Mouse (Mus musculus) left cerebral cortex, postnatal 4 days (tissue): ENCODE data around the gene Etl4. TPM values are rescaled to one million over a fixed set of nuclear protein-coding genes. Genes with fewer than 3 reads are reported as not detected.

Experiments
- DNase-seq: peaks from one replicate; pipeline ENCODE4 v3.0.0-alpha.2; 2022
- intact Hi-C: fragments of 180-260 bp; cut with DNase I; formaldehyde crosslinking; loops from one replicate; pipeline ENCODE4 v1.15.1; 2025
- total RNA-seq, 2 experiments: library from RNA; stranded (reverse); gene quantifications; 2 replicates each; pipeline ENCODE4 v1.2.3; 2021

Etl4 gene
- total RNA-seq, 2 experiments from 2014 or later: 36.7 to 44.8 TPM

DNA sequence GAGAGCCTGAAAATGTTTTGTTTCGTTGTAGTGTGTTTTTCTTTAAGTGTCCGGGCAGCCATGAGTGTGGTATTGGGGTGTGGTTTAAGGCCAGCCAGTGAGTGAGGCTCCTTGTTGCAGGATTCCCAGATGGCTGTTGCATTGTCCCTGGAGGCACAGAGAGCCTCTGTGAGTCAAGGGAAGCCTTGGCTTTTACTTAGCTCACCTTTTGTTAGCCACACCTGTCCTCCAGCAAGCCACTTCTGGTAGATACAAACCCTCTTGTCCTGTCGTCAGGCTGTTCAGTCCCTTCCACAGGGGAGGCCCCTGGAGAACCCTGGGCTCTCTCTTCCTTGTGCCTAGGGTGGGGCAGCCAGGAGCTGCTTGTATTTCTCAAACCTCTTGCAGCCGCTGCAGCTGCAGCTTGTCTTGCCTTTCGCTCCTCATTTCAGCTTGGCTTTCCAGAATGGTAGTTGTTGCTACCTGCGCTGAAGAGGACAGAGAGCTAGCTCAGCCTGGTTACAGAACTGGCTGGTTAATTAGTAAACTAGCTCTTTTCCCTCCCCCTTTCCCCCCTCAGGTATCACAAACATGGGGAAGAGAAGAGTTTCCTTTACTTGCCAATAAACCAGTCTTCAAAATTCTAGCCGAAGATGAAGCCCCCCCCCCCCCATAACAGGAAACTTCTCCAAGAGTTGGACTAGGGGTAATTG is 826.9 kb downstream of the Etl4 start:
- DNase-seq: no peak
- intact Hi-C loops: no loop called here

DNA sequence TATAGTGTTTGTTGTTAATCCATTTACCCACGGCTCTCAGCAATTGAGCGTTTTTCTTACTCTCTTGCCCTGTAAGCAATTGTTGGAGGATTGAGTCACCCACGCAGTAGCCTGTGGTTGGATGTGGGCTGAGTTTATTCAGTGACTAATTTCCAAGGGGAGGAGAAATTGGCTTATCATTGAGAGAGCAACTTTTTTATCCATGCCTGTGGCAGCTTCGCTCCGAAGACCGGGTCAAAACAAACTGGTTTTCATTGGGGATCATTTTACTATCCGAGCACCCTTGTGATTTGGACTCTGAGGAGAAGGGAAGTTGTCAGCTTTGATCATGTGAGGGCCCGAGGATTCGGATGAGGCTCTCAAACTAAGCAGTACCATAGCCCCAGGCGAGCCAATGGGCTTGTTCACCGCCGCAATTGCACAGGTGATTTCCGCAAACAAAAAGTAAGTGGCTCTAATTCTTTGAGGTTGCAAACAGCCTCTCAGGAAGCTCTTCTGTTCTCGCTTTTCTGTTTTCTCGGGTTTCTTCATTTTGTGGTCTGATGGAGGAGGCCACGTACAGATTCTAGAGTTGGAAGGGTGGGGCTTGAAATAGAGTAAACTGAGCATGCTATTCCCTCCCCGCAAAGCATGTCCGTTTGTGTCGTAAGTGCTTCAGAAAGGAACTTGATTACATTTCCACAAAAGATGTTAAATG is 827.7 kb downstream of the Etl4 start:
- intact Hi-C loops: no loop called here
- no peak for DNase-seq

DNA sequence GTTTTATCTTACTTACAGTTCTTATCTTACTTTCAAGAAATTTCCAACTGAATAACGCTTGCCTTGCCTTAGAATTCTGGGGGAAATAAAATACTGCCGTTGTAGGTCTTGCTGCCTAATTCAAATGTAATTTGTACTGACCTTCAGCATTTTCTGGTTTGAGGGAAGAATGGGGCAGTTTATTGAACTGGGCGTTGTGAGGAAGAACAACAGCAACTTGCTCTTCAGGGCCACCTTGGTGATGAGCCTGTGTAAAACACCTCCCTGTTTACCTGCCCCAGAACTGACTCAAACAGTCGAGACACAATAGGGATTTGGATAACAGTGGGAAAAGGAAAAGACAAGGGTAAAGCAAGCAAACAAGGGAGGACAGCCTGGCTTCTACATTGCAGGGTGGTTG is 828.3 kb downstream of the Etl4 start:
- intact Hi-C loops: no loop called here
- no peak for DNase-seq

DNA sequence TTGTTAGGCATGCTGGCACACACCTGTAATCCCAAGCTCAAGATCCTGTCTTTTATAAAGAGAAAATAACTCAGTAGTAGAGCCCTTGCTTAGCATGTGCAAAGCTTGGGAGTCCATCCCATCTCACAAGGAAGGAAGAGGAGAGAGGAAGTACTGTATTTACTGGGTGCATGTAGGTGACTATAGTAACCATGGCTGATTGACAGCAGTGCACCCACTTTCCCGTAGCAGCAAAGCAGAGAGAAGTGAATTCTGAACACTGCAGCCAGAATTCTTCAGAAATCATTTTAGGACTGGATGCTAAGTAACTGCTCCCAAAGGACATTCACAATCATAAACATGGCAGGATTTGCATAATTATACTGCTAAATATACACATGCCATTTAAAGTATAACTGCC is 838.1 kb downstream of the Etl4 start:
- intact Hi-C loops: no loop called here
- DNase-seq: no peak

DNA sequence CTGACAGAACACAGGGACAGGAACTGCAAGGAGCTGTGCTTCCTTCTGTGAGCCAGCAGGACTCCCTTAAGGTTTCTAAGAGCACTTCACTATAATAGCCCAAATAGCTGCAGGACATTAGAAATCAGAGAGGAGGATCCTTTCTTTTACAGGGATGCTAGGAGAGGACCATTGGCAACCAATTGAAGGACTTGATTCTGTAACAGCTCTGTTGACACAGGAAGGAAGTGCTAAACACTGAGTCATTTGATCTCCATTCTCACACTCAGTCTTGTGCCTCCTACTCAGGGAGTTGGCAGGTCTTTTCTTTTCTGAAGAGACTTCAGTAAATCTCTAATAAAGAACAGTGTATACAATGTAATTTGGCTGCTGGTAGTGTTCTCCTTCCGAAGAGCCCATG is 838.9 kb downstream of the Etl4 start:
- no peak for DNase-seq
- intact Hi-C loops: no loop called here

DNA sequence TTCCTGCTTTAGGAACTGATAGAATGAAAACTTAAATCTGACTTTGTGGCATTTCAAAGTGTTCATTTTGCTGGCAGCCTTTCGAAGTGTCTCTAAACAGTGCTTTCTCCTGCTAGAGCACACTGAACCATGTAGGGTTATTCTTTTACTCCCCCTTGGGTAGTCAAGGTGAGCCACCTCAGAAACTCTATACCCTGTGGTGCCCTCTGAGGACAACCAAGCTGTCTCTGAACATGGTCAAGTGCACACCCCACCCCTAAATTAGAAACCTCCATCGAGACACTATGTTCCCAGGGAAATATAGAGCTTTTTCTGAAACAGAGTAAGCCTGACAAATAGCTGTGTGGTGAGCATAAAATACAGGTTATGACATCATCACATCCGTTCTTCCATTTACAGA is 840.1 kb downstream of the Etl4 start:
- intact Hi-C loops: no loop called here

DNA sequence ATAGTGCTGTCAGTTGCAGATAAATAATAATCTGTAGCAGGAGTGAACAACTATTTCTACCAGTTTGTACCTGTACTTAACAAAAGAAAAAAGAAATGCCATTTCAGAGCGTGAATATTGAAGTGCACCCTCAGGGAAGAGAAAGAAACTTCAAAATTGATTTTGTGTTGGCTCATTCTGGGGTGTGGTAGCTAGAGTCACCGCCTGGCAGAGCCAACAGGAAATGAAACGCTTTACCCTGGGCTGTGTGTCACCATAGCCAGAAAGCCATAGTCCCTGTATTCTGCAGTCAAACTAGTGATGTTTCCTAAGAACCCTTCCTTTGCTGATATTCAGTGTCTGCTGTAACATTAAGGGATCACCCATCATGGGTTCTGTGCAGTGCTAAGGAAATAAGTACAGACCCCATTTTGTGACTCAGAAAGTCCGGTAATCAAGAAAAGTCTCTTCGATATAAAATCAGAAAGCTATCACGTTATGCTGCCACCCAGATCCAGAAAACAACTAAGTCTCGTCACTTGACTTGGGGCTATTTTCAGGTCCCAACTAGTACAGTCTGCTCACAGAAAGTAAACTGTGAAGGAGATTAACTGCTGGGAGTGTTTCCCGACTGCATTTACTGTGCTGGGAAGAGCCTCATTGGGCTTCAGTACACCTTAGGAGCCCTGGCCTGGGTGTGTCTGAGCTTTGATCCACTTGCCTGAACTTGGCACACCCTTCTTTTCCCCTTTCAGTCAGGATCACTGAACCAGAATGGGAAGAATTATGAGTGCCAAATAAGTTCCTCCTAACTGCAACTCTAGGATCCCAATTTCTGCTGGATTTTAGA is 843.9 kb downstream of the Etl4 start:
- no peak for DNase-seq
- intact Hi-C loops: no loop called here

More for the DNA sequence above, 840.1 kb downstream of the Etl4 start:
- DNase-seq: no peak

DNA sequence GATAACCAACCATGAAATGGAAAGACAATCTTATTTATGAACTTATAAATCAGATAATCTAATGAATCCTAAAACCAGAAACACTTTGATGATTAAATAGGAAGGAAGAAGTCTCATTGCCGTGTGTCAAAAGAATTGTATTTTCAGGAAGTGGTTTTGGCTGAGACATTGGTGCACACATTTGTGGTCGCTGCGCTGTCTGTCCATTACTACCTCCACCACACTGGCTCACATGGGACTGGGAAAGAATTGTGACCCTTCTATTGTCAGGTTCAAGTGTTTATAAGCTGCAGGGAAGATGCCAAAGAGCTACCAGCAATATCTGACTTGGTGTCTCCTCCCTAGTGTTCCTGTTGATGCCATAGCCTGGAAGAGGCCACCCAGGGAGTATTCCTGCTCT is 847.4 kb downstream of the Etl4 start:
- intact Hi-C loops: no loop called here
- DNase-seq: no peak

DNA sequence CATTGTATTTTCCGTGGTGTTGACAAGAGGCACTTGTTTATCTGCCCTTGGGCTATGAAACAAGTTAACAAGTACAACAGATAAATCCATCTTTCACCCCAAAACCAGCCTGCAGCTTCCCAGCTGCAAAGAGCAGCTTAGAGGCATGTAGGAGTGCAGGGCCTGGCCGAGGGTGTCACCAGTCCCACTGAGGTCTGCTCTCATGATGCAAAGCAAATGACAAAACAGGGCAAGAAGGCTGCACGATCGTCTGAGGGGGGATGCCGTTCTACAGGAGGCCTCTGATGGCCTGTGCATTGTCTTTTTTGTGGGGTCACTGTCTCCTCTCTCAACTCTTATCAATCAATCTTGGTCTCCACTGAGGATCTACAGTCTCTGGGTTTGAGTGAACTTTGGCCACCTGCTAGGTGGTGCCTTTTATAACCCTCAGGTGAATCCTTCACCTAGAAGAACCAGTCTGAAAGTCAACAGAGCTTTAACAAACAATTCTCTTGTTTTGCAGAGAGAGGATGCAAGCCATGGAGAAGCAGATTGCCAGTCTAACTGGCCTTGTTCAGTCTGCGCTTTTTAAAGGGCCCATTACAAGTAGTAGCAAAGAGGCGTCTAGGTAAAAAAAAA is 849.6 kb downstream of the Etl4 start:
- DNase-seq: no peak
- intact Hi-C loops: no loop called here

DNA sequence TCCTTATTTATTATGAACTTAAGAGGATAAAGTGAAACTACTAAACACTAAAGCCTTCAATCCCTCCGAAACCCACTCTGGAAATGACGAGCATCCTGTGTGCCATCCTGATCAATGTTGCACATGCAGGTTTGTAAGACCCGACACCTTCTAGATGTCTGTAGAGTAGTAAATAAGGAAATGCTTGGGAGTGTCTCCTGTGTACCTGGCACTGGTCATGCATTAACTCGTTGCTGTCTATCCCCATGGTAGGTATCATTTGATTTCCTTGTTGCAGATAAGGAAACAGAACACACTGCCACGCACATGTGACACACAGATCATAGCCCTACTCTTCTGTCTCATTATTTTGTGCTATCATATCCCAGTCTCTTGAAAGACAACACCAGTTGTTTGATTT is 851.7 kb downstream of the Etl4 start:
- DNase-seq: no peak
- intact Hi-C loops: no loop called here

DNA sequence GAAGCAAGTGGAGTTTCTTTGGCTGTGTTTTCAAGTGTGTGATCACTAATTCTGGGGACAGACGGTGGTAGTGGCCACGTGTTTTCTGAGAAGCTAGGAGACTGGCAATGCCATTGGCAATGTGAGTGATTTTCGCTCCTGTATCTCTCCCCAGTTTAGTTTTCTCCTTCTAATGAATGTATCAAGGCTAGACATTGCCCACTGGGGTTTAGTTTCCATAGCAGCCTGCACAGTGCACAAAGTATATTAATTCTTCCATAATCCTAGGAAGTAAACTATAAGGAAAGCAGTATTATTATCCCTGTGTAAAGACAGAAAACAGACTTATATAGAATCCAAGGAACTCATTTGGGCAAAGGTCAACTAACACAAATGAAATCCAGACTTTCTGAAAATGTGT is 852.2 kb downstream of the Etl4 start:
- intact Hi-C loops: no loop called here
- no peak for DNase-seq

DNA sequence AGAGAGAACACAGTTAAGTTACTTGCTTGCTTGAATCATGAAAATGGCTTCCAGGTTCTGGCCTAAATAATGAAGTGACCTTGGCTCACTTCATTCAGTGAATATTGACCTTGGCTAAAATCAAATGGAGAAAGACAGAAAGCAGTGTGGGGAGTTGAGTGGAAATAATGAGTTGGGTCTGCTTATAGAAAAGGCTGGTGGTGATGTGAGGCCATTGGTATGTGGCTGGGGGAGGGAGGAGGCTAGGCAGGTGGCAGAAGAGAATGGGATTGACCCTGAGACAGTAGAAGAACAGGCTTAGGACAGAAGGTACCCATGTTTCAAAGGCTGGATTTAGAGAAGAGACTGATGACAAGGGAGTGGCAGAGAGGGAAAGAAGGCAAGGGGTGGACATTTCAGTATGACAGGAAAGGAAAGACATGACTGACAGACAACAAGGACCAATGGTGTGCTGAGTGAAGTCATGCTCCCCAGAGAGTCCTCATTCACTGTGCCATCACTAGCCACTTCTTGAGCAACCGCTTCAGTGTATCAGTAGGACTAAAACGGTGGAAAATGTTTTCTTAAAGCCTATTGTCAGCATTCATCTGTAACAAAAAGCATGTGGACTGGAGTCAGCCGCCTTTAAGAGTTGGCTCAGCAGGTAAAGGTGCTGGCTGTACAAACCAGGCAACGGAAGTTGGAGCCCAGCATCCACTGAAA is 854.1 kb downstream of the Etl4 start:
- no peak for DNase-seq
- intact Hi-C loops: no loop called here

DNA sequence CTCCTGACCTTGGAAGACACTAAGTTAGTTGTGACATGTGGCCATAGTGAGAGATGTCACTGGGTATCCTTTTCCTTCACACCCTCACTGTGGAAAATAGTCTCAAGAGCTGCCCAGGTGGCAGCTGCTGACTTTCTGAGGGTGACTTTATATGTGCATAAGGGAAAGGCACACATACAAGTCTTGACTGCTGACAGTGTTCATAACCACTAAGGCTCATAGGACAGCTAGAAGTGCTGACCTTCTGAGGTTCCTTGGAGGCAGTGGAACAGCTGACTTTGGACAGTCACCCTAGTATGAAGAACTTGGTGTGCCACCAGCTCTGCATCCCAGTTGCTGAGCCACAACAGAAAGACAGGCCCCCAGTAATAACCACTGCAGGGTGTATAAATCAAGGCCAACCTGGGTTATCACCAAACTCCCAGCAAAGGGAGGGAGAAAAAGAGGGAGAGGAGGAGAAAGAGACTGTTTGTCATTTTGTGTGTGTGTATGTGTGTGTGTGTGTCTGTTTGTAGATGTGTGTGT is 855.0 kb downstream of the Etl4 start:
- intact Hi-C loops: no loop called here
- no peak for DNase-seq

DNA sequence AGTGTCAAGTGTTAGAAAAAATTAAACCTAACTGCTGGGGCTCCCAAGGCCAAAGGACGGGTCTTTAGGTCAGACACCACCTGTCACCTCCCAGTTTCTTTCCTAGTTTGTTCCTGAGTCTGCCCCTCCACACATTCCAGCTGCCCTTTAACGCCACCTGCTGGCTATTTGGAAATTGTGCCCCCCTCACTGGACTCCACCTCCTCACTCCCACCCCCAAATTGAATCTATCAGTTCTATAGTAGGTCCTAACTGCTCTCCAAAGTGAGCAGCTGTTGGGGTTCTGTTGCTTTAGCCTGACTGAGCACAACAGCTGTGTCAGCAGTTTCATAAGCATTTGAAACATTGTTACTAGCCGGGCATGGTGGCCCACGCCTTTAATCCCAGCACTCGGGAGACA is 859.1 kb downstream of the Etl4 start:
- intact Hi-C loops: no loop called here

DNA sequence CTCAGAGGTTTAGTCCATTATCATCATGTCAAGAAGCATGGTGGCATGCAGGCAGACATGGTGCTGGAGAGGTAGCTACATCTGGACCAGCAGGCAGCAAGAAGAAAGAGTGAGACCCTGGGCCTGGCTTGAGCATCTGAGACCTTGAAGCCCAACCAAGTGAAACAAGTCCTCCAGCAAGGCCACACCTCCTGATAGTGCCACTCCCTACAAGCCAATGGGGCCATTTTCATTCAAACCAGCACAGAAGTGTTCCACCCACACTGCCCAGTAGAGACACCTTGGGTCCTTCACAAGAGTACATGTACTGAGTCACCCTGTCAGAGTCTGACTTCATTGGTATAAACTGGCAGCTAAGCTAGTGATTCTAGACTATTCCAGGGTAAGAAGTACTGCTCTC is 860.6 kb downstream of the Etl4 start:
- intact Hi-C loops: loop anchor here (10.0 kb wide), 1 partner anchor 95 kb away; no protein-coding TSS in a partner anchor
- no peak for DNase-seq

More for the DNA sequence above, 859.1 kb downstream of the Etl4 start:
- no peak for DNase-seq

DNA sequence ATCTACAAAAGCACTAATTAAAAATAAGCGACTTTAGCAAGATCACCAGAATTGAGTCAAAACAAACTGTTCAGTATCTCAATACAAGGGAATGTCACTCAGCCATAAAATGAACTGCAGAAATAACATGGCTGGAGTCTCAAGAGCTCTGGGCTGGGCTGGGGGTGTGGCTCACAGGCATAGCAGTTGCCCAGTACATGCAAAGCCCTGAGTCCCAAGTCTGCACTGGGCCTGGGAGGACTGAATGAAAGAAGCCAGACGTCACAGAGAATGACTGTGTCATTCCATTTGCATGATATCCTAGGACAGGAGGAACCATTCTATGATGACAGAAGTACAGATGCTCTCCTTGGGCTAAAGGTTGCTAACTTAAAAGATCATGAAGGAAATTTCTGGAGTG is 864.9 kb downstream of the Etl4 start:
- no peak for DNase-seq
- intact Hi-C loops: loop anchor here (10.0 kb wide), 1 partner anchor 100 kb away; no protein-coding TSS in a partner anchor

DNA sequence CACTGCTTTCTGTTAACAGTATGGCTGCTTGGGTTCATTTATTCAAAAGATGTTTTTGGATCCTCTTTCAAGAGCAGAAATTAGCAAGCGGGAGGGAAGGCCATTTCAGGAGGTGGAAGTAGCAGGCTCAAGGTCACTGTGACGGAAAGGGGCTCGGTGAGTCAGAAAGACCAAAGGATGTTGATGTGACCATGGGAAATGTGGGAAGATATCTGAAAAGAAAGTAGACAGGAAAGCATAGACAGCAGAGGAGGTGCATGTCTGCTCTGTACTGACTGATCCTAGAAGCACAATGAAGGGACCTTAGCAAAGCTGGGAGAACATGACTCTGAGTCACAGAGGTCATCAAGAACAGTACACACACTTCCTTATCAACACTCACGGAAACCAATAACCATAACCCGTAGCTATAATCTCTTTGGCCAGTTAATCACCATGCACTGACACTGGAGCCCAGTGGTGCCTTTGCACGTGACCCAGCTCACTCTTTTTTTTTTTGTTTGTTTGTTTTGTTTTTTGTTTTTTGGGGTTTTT is 866.7 kb downstream of the Etl4 start:
- intact Hi-C loops: loop anchor here (5.0 to 10.0 kb wide), 2 partner anchors 101 to 1359 kb away; no protein-coding TSS in a partner anchor
- DNase-seq: no peak

DNA sequence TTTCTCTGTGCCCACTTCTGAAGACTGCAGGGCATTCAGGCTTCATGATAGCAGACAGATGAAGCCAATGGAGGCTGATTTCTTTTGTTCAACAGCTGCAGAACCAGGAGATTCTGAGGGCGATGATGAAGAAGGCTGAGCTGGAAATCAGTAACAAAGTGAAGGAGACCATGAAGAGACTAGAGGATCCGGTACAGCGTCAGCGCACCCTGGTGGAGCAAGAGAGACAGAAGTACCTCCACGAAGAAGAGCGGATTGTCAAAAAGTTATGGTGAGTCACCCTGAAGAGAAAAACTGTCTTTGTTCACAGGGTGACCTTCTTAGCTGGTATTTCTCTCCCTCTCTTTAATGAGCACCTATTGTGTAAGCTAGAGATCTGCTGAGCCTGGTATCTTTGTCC is 868.4 kb downstream of the Etl4 start:
- intact Hi-C loops: loop anchor here (5.0 to 10.0 kb wide), 2 partner anchors 103 to 1361 kb away; no protein-coding TSS in a partner anchor
- peak; percentile 29 for DNase-seq

DNA sequence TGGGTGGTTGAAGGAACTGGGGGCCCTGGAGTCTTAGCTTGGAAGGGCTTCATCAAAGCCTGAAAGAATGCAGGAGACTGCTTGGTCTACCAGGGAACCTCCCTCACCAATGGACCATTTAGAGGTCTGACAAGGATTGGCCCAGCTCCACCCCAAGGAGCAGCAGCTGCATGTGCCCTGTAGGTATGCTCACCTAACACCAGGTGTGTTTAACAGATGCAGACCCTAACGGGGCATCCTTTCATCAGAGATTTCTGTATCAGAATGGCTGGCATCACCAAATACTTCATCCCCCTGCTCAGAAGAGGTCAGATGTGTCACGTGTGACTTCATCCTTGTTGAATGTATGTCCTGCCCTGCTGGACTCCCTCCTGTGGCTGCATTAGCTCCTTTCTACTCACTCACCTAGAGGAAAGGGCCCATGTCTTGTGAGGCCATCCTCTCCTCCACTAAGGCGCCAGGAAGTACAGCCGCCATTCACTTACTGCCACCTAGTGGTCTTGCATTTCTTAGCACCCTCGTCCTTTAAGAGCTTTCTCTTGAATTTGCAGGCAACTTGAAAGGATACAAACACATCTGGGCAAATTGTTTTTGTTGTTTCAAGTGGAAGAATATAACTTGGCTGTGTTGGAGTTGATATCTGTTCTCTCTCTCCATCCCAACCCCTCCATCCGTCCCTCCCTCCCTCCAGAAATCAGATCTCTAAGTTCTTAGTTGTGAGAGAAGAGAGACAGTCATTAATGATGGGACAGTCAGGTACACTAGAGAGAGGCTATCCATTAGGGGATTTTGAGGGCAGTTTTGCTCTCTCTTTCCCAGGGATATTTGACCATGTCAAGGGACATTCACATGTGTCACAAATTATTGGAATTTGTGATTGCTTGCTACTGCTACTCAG is 870.2 kb downstream of the Etl4 start:
- intact Hi-C loops: loop anchor here (5.0 to 10.0 kb wide), 4 partner anchors 105 to 1362 kb away; no protein-coding TSS in a partner anchor
- DNase-seq: peak; percentile 42
